Mouse (Mus musculus) heart, adult 2 months (tissue): ENCODE results near the gene Plekhg6. TPM values are rescaled to one million over a fixed set of nuclear protein-coding genes. Genes with fewer than 3 reads are reported as not detected.

ENCODE experiments used
- DNase-seq, 2 experiments: peaks; one replicate each; pipeline ENCODE4 v3.0.0; 2021
- H3K27ac ChIP-seq: fragments of 200-600 bp; 2 replicates; pipeline ENCODE4 v1.8.1; 2022
- H3K27me3 ChIP-seq: fragments of 200-500 bp; 2 replicates; pipeline ENCODE4 v1.6.1; 2012; ENCODE audit warnings: mild to moderate bottlenecking, low read length, inconsistent platforms, mixed read lengths; ENCODE audit not compliant: control insufficient read depth, insufficient read depth
- H3K36me3 ChIP-seq: fragments of 200-500 bp; 2 replicates; pipeline ENCODE4 v1.6.1; 2012; ENCODE audit warnings: low read length, inconsistent platforms; ENCODE audit not compliant: control insufficient read depth, insufficient read depth
- H3K4me1 ChIP-seq: fragments of 200-500 bp; 2 replicates; pipeline ENCODE4 v1.6.1; 2011; ENCODE audit warnings: low read length; ENCODE audit not compliant: control insufficient read depth, insufficient read depth
- H3K4me3 ChIP-seq: fragments of 200-600 bp; 2 replicates; pipeline ENCODE4 v1.8.1; 2022
- H3K79me2 ChIP-seq: fragments of 200-500 bp; replicated peaks from 2 replicates; pipeline ENCODE4 v1.6.1; 2012; ENCODE audit warnings: mild to moderate bottlenecking, inconsistent platforms, low read length, moderate library complexity, mixed read lengths; ENCODE audit not compliant: control insufficient read depth, insufficient read depth
- H3K9ac ChIP-seq: fragments of 200-500 bp; 2 replicates; pipeline ENCODE4 v1.6.1; 2012; ENCODE audit warnings: low read depth, mild to moderate bottlenecking, control low read depth, inconsistent platforms, low read length, mixed read lengths
- CTCF ChIP-seq: fragments of 200-600 bp; IDR thresholded peaks from 2 replicates; pipeline ENCODE4 v1.8.1; 2022; ENCODE audit warnings: antibody characterized with exemption, mild to moderate bottlenecking, moderate library complexity
- EP300 ChIP-seq: fragments of 200-500 bp; IDR thresholded peaks from 2 replicates; pipeline ENCODE4 v1.6.1; 2011; ENCODE audit warnings: low read depth, low read length, control low read depth; ENCODE audit not compliant: insufficient read depth
- POLR2A ChIP-seq: fragments of 200-500 bp; IDR thresholded peaks from 2 replicates; pipeline ENCODE4 v1.6.1; 2011; ENCODE audit warnings: mild to moderate bottlenecking, low read depth, low read length, control low read depth; ENCODE audit not compliant: insufficient read depth
- WGBS: fragments of 180-500 bp; shearing (Covaris S2); methylation state at CpG from one replicate; pipeline ENCODE4 v1.1.7; 2018; 5-methylcytosine and 5-hydroxymethylcytosine counted together
- intact Hi-C: fragments of 180-260 bp; cut with DNase I; formaldehyde crosslinking; loops from one replicate; pipeline ENCODE4 v1.15.1; 2025
- polyA plus RNA-seq: library from polyadenylated mRNA; depleted of rRNA; stranded (reverse); fragments of >200 nt; gene quantifications from 2 replicates; pipeline ENCODE4 v1.2.3, GENCODE M21; 2012
- total RNA-seq, 2 experiments: library from RNA; stranded (reverse); gene quantifications; 2 replicates each; pipeline ENCODE4 v1.2.3; 2021

Gene Plekhg6
- total and polyA plus RNA-seq, 3 experiments, result 0.08 to 0.14 TPM; not detected in 1

- Histone ChIP-seq H3K27me3 (no peaks in the 10 kb centered on the region), H3K9ac (no peak overlapping the region), H3K27ac (no peak overlapping the region), H3K36me3 (no peaks in the 10 kb centered on the region), H3K79me2 (no peaks in the 10 kb centered on the region), H3K4me1 (no peaks in the 10 kb centered on the region; the same call in 1 of the 2 replicates), H3K4me3 (no peak overlapping the region)
- DNase-seq, result no peak
- no peak for TF ChIP-seq POLR2A
- no peak for TF ChIP-seq EP300
- TF ChIP-seq CTCF, result no peak
- intact Hi-C loops, result no loop called here
- 72% methylated on average over 14 of the region's 14 CpGs for WGBS
Measured at GRCm38 (mm10) chr6:125333112-125333899, 47.3 kb downstream of the Plekhg6 start.

- Histone ChIP-seq H3K4me1 (no peaks in the 10 kb centered on the region; the same call in 1 of the 2 replicates), H3K4me3 (peak overlapping the region; percentile 55), H3K27me3 (no peaks in the 10 kb centered on the region), H3K79me2 (no peaks in the 10 kb centered on the region), H3K27ac (peak overlapping the region; percentile 81), H3K36me3 (no peaks in the 10 kb centered on the region), H3K9ac (peak overlapping the region; percentile 77)
- TF ChIP-seq EP300, result no peak
- TF ChIP-seq POLR2A, result peak; percentile 96
- TF ChIP-seq CTCF, result peak; percentile 38
- 2% methylated on average over 39 of the region's 39 CpGs for WGBS
- intact Hi-C loops, result loop anchor here (2.0 kb wide), 1 partner anchor 18 kb away; the partner anchor contains the start of gene Tnfrsf1a
- peak; percentile 94 to 95 for DNase-seq
Measured at GRCm38 (mm10) chr6:125330626-125331326, 49.8 kb downstream of the Plekhg6 start.

GRCm38 (mm10) chr6:125328243-125328642 is 52.4 kb downstream of the Plekhg6 start:
- TF ChIP-seq POLR2A (no peak), EP300 (0 out of 2 replicates have a peak, but pooled peaks have one; percentile 60), CTCF (peak; percentile 89)
- intact Hi-C loops, result loop anchor here (1.0 kb wide), 2 partner anchors 14 to 36 kb away; no protein-coding TSS in a partner anchor
- H3K27me3 ChIP-seq, result no peaks in the 10 kb centered on the region
- no peaks in the 10 kb centered on the region for H3K36me3 ChIP-seq
- no peak overlapping the region for H3K9ac ChIP-seq
- H3K4me1 ChIP-seq, result no peaks in the 10 kb centered on the region; the same call in 1 of the 2 replicates
- H3K79me2 ChIP-seq, result no peaks in the 10 kb centered on the region
- H3K27ac ChIP-seq, result no peak overlapping the region
- no peak overlapping the region for H3K4me3 ChIP-seq
- 65% methylated on average over 5 of the region's 5 CpGs for WGBS
- DNase-seq, result peak; percentile 61 to 75

- no peak overlapping the region for H3K9ac ChIP-seq
- no peak for TF ChIP-seq EP300
- no peak for TF ChIP-seq CTCF
- TF ChIP-seq POLR2A, result no peak
- no peaks in the 10 kb centered on the region for H3K79me2 ChIP-seq
- WGBS, result 26% methylated on average over 6 of the region's 6 CpGs
- H3K36me3 ChIP-seq, result no peaks in the 10 kb centered on the region
- no peak overlapping the region for H3K27ac ChIP-seq
- intact Hi-C loops, result no loop called here
- peak in 1 of 2 experiments; percentile 26 for DNase-seq
- H3K4me1 ChIP-seq, result no peaks in the 10 kb centered on the region
- H3K27me3 ChIP-seq, result 0 out of 2 replicates have a peak, but pooled peaks cover 2% of the 10 kb centered on the region
- H3K4me3 ChIP-seq, result no peak overlapping the region
Measured at GRCm38 (mm10) chr6:125325337-125325736, 55.3 kb downstream of the Plekhg6 start.

GRCm38 (mm10) chr6:125323547-125323946 is 57.0 kb downstream of the Plekhg6 start:
- Histone ChIP-seq H3K36me3 (no peaks in the 10 kb centered on the region), H3K4me1 (no peaks in the 10 kb centered on the region), H3K9ac (no peak overlapping the region), H3K79me2 (no peaks in the 10 kb centered on the region), H3K27ac (no peak overlapping the region), H3K27me3 (0 out of 2 replicates have a peak, but pooled peaks cover 2% of the 10 kb centered on the region), H3K4me3 (no peak overlapping the region)
- TF ChIP-seq POLR2A (no peak), EP300 (no peak), CTCF (no peak)
- DNase-seq, result no peak
- intact Hi-C loops, result no loop called here
- WGBS, result 69% methylated on average over 6 of the region's 6 CpGs

GRCm38 (mm10) chr6:125322794-125323193 is 57.8 kb downstream of the Plekhg6 start:
- Histone ChIP-seq H3K27ac (no peak overlapping the region), H3K79me2 (no peaks in the 10 kb centered on the region), H3K36me3 (no peaks in the 10 kb centered on the region), H3K4me1 (no peaks in the 10 kb centered on the region), H3K4me3 (no peak overlapping the region), H3K9ac (no peak overlapping the region), H3K27me3 (0 out of 2 replicates have a peak, but pooled peaks cover 2% of the 10 kb centered on the region)
- WGBS, result 71% methylated on average over 13 of the region's 13 CpGs
- intact Hi-C loops, result no loop called here
- no peak for TF ChIP-seq POLR2A
- no peak for TF ChIP-seq EP300
- no peak for TF ChIP-seq CTCF
- DNase-seq, result no peak
